Comparison of ENCODE assay signal across 14 mouse cellular contexts in genomic region chr8:61341587-61342441, GRCm38 (mm10).
A peak's percentile ranks its signal among the peaks of the same experiment; 100 is the strongest.
DNase-seq lines count a peak whose midpoint lies in the region; ATAC-seq and TF ChIP-seq lines count a peak whose summit lies in the region.
"Had no signal": no experiment of that assay in that cellular context is flagged by ENCODE, and none has a peak within 500 bp of the region (broad histone marks: within the 10 kb centered on the region; RNA-seq: fewer than 3 reads in every experiment).

No protein-coding gene starts in this region.

- 0 out of 2 replicates have a peak, but pooled peaks cover 3% of the 10 kb centered on the region for H3K9me3 ChIP-seq in heart, embryonic 12.5 days (replicated peaks)
- no peaks in the 10 kb centered on the region for H3K9me3 ChIP-seq in heart, embryonic 11.5 days (replicated peaks; ENCODE audit: control insufficient read depth, low read length)
- H3K9me3 ChIP-seq in midbrain, embryonic 11.5 days (ENCODE audit: control insufficient read depth, low read length): no peaks in the 10 kb centered on the region
- H3K9me3 ChIP-seq in midbrain, embryonic 16.5 days (replicated peaks; ENCODE audit: control insufficient read depth, low read length, poor library complexity, severe bottlenecking): no peaks in the 10 kb centered on the region
- no peaks in the 10 kb centered on the region for H3K9me3 ChIP-seq in intestine, postnatal 0 days (ENCODE audit: control insufficient read depth)
- H3K9me3 ChIP-seq in stomach, embryonic 16.5 days (replicated peaks; ENCODE audit: control insufficient read depth, low read length): no peaks in the 10 kb centered on the region
- H3K9me3 ChIP-seq: liver, embryonic 13.5 days had no signal

- ATAC-seq in heart, embryonic 12.5 days (ENCODE audit: insufficient number of reproducible peaks, low FRiP score): 0 out of 2 replicates have a peak, but pooled peaks have one; percentile 15
- ATAC-seq in heart, embryonic 11.5 days (replicated peaks; ENCODE audit: insufficient number of reproducible peaks, low FRiP score, low TSS enrichment): no peak
- no peak for ATAC-seq in midbrain, embryonic 11.5 days (ENCODE audit: low FRiP score)
- no peak; the same call in 1 of the 2 replicates for ATAC-seq in midbrain, embryonic 16.5 days
- peak; percentile 85 for ATAC-seq in intestine, postnatal 0 days
- peak; percentile 84 for ATAC-seq in stomach, embryonic 16.5 days (ENCODE audit: insufficient read depth, low FRiP score)
- ATAC-seq in monocyte, adult 5-6 weeks (replicated peaks; ENCODE audit: insufficient number of reproducible peaks, low FRiP score, low TSS enrichment, poor library complexity, severe bottlenecking): no peak
- ATAC-seq: forebrain, embryonic 16.5 days had no signal

- no peaks in the 10 kb centered on the region for H3K36me3 ChIP-seq in heart, embryonic 12.5 days
- H3K36me3 ChIP-seq in heart, embryonic 11.5 days (ENCODE audit: control insufficient read depth, insufficient read depth, low read length): no peaks in the 10 kb centered on the region
- H3K36me3 ChIP-seq in midbrain, embryonic 11.5 days (ENCODE audit: control insufficient read depth, insufficient read depth, low read length): no peaks in the 10 kb centered on the region
- H3K36me3 ChIP-seq in midbrain, embryonic 16.5 days (ENCODE audit: control insufficient read depth, insufficient read depth, low read length): no peaks in the 10 kb centered on the region
- no peaks in the 10 kb centered on the region for H3K36me3 ChIP-seq in intestine, postnatal 0 days (ENCODE audit: control insufficient read depth, insufficient read depth)
- no peaks in the 10 kb centered on the region for H3K36me3 ChIP-seq in stomach, embryonic 16.5 days (ENCODE audit: control insufficient read depth, insufficient read depth, low read length)
- H3K36me3 ChIP-seq: liver, embryonic 13.5 days had no signal

- H3K9ac ChIP-seq in heart, embryonic 12.5 days: no peak overlapping the region
- no peak overlapping the region for H3K9ac ChIP-seq in heart, embryonic 11.5 days (ENCODE audit: low read depth, low read length)
- H3K9ac ChIP-seq in midbrain, embryonic 11.5 days (ENCODE audit: low read length): no peak overlapping the region
- no peak overlapping the region for H3K9ac ChIP-seq in midbrain, embryonic 16.5 days (ENCODE audit: low read depth, low read length)
- H3K9ac ChIP-seq in intestine, postnatal 0 days (ENCODE audit: low read depth, low read length): no peak overlapping the region
- H3K9ac ChIP-seq in stomach, embryonic 16.5 days (ENCODE audit: low read length): no peak overlapping the region; the same call in 1 of the 2 replicates
- H3K9ac ChIP-seq: liver, embryonic 13.5 days had no signal

- H3K4me2 ChIP-seq in heart, embryonic 12.5 days: no peak overlapping the region
- H3K4me2 ChIP-seq in heart, embryonic 11.5 days: no peak overlapping the region
- H3K4me2 ChIP-seq in midbrain, embryonic 11.5 days: no peak overlapping the region
- no peak overlapping the region for H3K4me2 ChIP-seq in midbrain, embryonic 16.5 days (ENCODE audit: low read length)
- H3K4me2 ChIP-seq in intestine, postnatal 0 days (replicated peaks; ENCODE audit: low read depth): no peak overlapping the region
- H3K4me2 ChIP-seq in stomach, embryonic 16.5 days (ENCODE audit: low read depth, low read length): 0 out of 2 replicates have a peak overlapping the region, but pooled peaks have one; percentile 15
- H3K4me2 ChIP-seq: liver, embryonic 13.5 days had no signal

- WGBS in heart, embryonic 12.5 days: 59% methylated on average over 12 of the region's 12 CpGs
- 58% methylated on average over 12 of the region's 12 CpGs for WGBS in heart, embryonic 11.5 days (ENCODE audit: insufficient replicate concordance)
- WGBS in midbrain, embryonic 11.5 days: 64% methylated on average over 12 of the region's 12 CpGs
- WGBS in midbrain, embryonic 16.5 days: 68% methylated on average over 12 of the region's 12 CpGs
- 55% methylated on average over 12 of the region's 12 CpGs for WGBS in intestine, postnatal 0 days
- WGBS in stomach, embryonic 16.5 days: 59% methylated on average over 12 of the region's 12 CpGs

- DNase-seq in midbrain, embryonic 11.5 days (ENCODE audit: low spot score, missing footprints): peak; percentile 77
- no peak for DNase-seq in T-cell, adult 2 months (ENCODE audit: low spot score)
- DNase-seq: cerebellum, adult 9-10 months; gastrocnemius, postnatal 14 days; heart, postnatal 10 days; liver, embryonic 13.5 days had no signal

- no peak overlapping the region for H3K4me3 ChIP-seq in heart, embryonic 12.5 days
- H3K4me3 ChIP-seq in heart, embryonic 11.5 days (ENCODE audit: low read depth, low read length): no peak overlapping the region
- H3K4me3 ChIP-seq in midbrain, embryonic 11.5 days (ENCODE audit: low read depth, low read length): no peak overlapping the region
- H3K4me3 ChIP-seq in midbrain, embryonic 16.5 days (ENCODE audit: low read depth, low read length): no peak overlapping the region
- H3K4me3 ChIP-seq in intestine, postnatal 0 days (ENCODE audit: low read depth, low read length): no peak overlapping the region
- no peak overlapping the region for H3K4me3 ChIP-seq in stomach, embryonic 16.5 days (replicated peaks; ENCODE audit: low read length)
- H3K4me3 ChIP-seq: liver, embryonic 13.5 days had no signal

- H3K4me1 ChIP-seq in heart, embryonic 12.5 days (replicated peaks): peaks cover 15% of the 10 kb centered on the region
- H3K4me1 ChIP-seq in heart, embryonic 11.5 days (ENCODE audit: control insufficient read depth, insufficient read depth, low read length): peaks cover 9% of the 10 kb centered on the region; the same call in 1 of the 2 replicates
- peaks cover 4% of the 10 kb centered on the region; the same call in 1 of the 2 replicates for H3K4me1 ChIP-seq in midbrain, embryonic 11.5 days (ENCODE audit: control insufficient read depth, insufficient read depth, low read length)
- H3K4me1 ChIP-seq in midbrain, embryonic 16.5 days (ENCODE audit: control insufficient read depth, insufficient read depth, low read length): no peaks in the 10 kb centered on the region
- H3K4me1 ChIP-seq in intestine, postnatal 0 days (replicated peaks; ENCODE audit: control insufficient read depth, insufficient read depth, low read length): peaks cover 9% of the 10 kb centered on the region
- peaks cover 5% of the 10 kb centered on the region for H3K4me1 ChIP-seq in stomach, embryonic 16.5 days (ENCODE audit: control insufficient read depth, insufficient read depth, low read length)
- H3K4me1 ChIP-seq: liver, embryonic 13.5 days had no signal

- no peak for TF ChIP-seq CTCF in intestine, postnatal 0 days (IDR thresholded peaks at IDR 0.05; ENCODE audit: low read depth)

- H3K27me3 ChIP-seq in heart, embryonic 12.5 days (replicated peaks): no peaks in the 10 kb centered on the region
- no peaks in the 10 kb centered on the region for H3K27me3 ChIP-seq in heart, embryonic 11.5 days (ENCODE audit: control insufficient read depth, insufficient read depth, low read length)
- no peaks in the 10 kb centered on the region for H3K27me3 ChIP-seq in midbrain, embryonic 11.5 days (ENCODE audit: control insufficient read depth, insufficient read depth, low read length)
- no peaks in the 10 kb centered on the region for H3K27me3 ChIP-seq in midbrain, embryonic 16.5 days (ENCODE audit: control insufficient read depth, insufficient read depth, low read depth, low read length)
- H3K27me3 ChIP-seq in intestine, postnatal 0 days (replicated peaks; ENCODE audit: control insufficient read depth, insufficient read depth, low read length): no peaks in the 10 kb centered on the region
- no peaks in the 10 kb centered on the region for H3K27me3 ChIP-seq in stomach, embryonic 16.5 days (ENCODE audit: control insufficient read depth, insufficient read depth, low read length)
- H3K27me3 ChIP-seq: liver, embryonic 13.5 days had no signal

- no peak overlapping the region for H3K27ac ChIP-seq in heart, embryonic 12.5 days (ENCODE audit: poor library complexity, severe bottlenecking)
- no peak overlapping the region for H3K27ac ChIP-seq in heart, embryonic 11.5 days (ENCODE audit: low read depth, low read length)
- H3K27ac ChIP-seq in midbrain, embryonic 11.5 days (ENCODE audit: low read depth, low read length): no peak overlapping the region
- H3K27ac ChIP-seq in midbrain, embryonic 16.5 days (ENCODE audit: low read length): no peak overlapping the region
- H3K27ac ChIP-seq in intestine, postnatal 0 days (ENCODE audit: low read depth, low read length): no peak overlapping the region
- peak overlapping the region; percentile 89 for H3K27ac ChIP-seq in stomach, embryonic 16.5 days (ENCODE audit: low read length)
- H3K27ac ChIP-seq: liver, embryonic 13.5 days; macrophage had no signal

Comparison
In these comparisons a context has a peak if more than half of its experiments do, and no peak if none do; other contexts are left out.
1. ATAC-seq: peak in heart, embryonic 12.5 days (single experiment), intestine, postnatal 0 days (single experiment) and stomach, embryonic 16.5 days (single experiment); none in heart, embryonic 11.5 days (single experiment), midbrain, embryonic 11.5 days (single experiment), midbrain, embryonic 16.5 days (single experiment) and monocyte, adult 5-6 weeks (single experiment).